18 mouse cellular contexts compared by ENCODE assay signal in genomic region chr14:32772085-32772484, GRCm38 (mm10).
"Had no signal": no experiment of that assay in that cellular context is flagged by ENCODE, and none has a peak within 500 bp of the region (broad histone marks: within the 10 kb centered on the region; RNA-seq: fewer than 3 reads in every experiment).

No protein-coding gene starts in this region.

- H3K9me3 ChIP-seq: heart, embryonic 10.5 days; heart, embryonic 12.5 days; hindbrain, embryonic 13.5 days; hindbrain, embryonic 15.5 days; kidney, embryonic 15.5 days; limb, embryonic 10.5 days; limb, embryonic 12.5 days; liver, embryonic 13.5 days; liver, embryonic 15.5 days had no signal

- H3K27ac ChIP-seq: gastrocnemius, adult 2 months; heart, embryonic 10.5 days; hindbrain, embryonic 13.5 days; hindbrain, embryonic 15.5 days; kidney, embryonic 15.5 days; kidney, postnatal 0 days; layer of hippocampus, adult 2 months; left cerebral cortex, adult 2 months; limb, embryonic 10.5 days; limb, embryonic 12.5 days; liver, embryonic 13.5 days; liver, embryonic 15.5 days had no signal

- H3K4me1 ChIP-seq: heart, embryonic 10.5 days; heart, embryonic 12.5 days; hindbrain, embryonic 13.5 days; hindbrain, embryonic 15.5 days; kidney, embryonic 15.5 days; limb, embryonic 10.5 days; limb, embryonic 12.5 days; liver, embryonic 13.5 days; liver, embryonic 15.5 days had no signal

- H3K9ac ChIP-seq: forebrain, postnatal 0 days; heart, embryonic 12.5 days; hindbrain, embryonic 13.5 days; hindbrain, embryonic 15.5 days; kidney, embryonic 15.5 days; limb, embryonic 12.5 days; liver, embryonic 13.5 days; liver, embryonic 15.5 days had no signal

- H3K36me3 ChIP-seq: heart, embryonic 10.5 days; heart, embryonic 12.5 days; hindbrain, embryonic 13.5 days; hindbrain, embryonic 15.5 days; kidney, embryonic 15.5 days; limb, embryonic 10.5 days; limb, embryonic 12.5 days; liver, embryonic 13.5 days; liver, embryonic 15.5 days had no signal

- H3K4me2 ChIP-seq: heart, embryonic 12.5 days; hindbrain, embryonic 13.5 days; hindbrain, embryonic 15.5 days; kidney, embryonic 15.5 days; limb, embryonic 12.5 days; liver, embryonic 11.5 days; liver, embryonic 13.5 days; liver, embryonic 15.5 days had no signal

- ATAC-seq: forebrain, postnatal 0 days had no signal

- H3K4me3 ChIP-seq: gastrocnemius, adult 2 months; heart, embryonic 10.5 days; heart, embryonic 12.5 days; hindbrain, embryonic 13.5 days; hindbrain, embryonic 15.5 days; kidney, embryonic 15.5 days; layer of hippocampus, adult 2 months; left cerebral cortex, adult 2 months; limb, embryonic 10.5 days; limb, embryonic 12.5 days; liver, embryonic 13.5 days; liver, embryonic 15.5 days had no signal

- DNase-seq: forebrain, postnatal 0 days; gastrocnemius, postnatal 25 days; kidney, adult 11 months; liver; liver, embryonic 13.5 days had no signal

- H3K27me3 ChIP-seq: heart, embryonic 12.5 days; hindbrain, embryonic 13.5 days; hindbrain, embryonic 15.5 days; kidney, embryonic 15.5 days; liver, embryonic 13.5 days; liver, embryonic 15.5 days had no signal
